Mouse (Mus musculus): ENCODE results near the gene Olfr205.
"Not testable (repeated sequence)": the region's sequence is repeated elsewhere in the genome, so short reads cannot be mapped to it uniquely, and the experiment has no call there.

Gene Olfr205

DNA sequence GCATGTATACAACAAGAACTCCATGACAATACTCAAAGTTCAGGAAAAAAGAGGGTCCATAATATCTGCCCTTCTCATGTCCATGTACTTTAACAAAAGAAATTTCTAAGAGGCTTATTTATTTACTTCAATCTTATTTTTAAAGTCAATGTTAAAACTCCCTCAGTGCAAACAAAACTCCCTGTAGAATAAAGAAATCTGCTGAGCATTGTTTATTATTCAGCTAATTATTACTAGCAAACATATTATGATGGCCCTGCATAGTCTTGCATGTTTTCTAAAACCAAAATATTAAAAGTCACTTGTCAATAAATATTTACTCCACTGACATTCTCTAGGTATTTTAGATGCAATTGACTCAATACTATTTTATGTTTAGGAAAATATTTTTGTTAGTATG, at the start of gene Olfr205:
TSS of gene Olfr205 (minus strand) at position 101 of the 400 bp plus-strand sequence.
- no peak for DNase-seq (ENCODE audit: low read depth, low spot score)

DNA sequence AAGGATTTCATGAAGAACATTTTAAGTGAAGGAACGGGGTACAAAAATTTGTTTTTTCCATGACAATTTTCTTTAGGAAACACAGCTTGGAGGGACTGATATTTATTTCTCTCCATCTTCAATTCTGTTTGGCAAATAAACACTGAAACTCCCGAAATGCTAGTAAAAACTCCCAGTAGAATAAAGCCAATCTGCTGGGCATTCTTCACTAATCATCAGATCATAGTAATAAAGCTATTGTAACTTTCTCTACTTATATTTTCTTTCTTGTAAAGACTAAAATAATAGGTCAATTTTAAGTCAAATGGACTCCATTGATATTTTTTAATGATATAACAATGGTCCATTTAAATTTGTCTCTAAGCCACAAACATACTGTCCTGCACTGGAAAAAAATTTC, 33.0 kb upstream of the Olfr205 start, which contains the start of gene Olfr209:
TSS of gene Olfr209 (minus strand) at position 101 of the 400 bp plus-strand sequence.
- DNase-seq (ENCODE audit: low read depth, low spot score) = no peak

DNA sequence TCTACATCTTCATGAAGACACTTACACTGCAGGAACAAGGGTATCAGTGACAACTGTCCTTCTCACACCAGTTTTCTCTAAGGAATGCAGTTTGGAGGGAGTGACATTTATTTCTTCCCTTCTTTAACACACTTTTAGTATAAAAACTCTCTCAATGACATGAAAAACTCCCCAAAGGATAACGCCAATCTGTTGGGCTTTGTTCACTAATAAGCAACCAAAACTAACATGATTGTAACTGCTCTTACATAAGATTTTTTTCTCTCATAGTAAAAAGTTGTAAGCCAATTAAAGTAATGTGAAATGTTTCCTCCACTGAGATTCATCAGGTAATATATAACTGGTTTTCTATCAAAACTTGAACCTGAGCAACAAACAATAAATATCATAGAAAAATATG, 18.2 kb upstream of the Olfr205 start, which contains the start of gene Olfr206:
TSS of gene Olfr206 (minus strand) at position 101 of the 400 bp plus-strand sequence.
- no peak for DNase-seq (ENCODE audit: low read depth, low spot score)

GRCm38 (mm10) chr16:59323262-59323661, 7.7 kb downstream of the Olfr205 start:
- not testable (repeated sequence) for DNase-seq (ENCODE audit: low read depth, low spot score)

DNA sequence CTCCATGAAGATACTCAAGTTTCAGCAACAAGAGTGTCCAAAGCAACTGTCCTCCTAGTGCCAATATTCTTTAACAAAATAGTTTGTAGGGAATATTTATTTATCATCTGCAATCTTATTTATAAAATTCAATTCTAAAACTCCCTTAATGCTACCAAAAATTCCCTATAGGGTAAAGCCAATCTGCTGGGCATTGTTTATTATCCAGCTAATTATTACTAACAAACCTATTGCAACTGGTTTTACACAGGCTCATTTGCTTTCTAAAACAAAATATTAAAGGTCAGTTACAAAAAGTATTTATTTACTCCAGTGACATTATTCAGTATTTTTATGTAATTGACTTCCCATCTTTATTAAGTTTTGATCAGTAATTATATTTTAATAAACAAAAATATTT, 12.8 kb downstream of the Olfr205 start, which contains the start of gene Olfr204:
TSS of gene Olfr204 (minus strand) at position 101 of the 400 bp plus-strand sequence.
- DNase-seq (ENCODE audit: low read depth, low spot score) = no peak

DNA sequence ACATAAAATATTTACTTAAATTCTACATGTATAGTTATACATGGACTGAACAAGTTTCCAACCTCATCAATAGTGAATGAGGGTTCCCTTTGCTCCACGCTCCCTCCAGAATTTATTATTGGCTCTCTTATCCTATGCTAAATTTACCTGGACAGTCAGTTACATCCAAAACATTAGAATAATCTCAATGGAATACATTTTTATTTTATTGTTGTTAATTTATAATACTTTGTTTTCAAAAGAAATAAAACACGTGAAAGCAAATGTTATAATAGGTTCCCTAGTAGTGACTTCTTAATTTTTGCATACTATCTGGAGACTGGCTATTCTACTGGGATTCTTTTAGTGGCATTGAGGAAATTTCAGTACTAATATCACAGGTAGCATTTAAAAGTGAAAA, 32.4 kb downstream of the Olfr205 start, which contains the start of gene Olfr203:
TSS of gene Olfr203 (plus strand) at position 301 of the 400 bp plus-strand sequence.
- no peak for DNase-seq (ENCODE audit: low read depth, low spot score)

GRCm38 (mm10) chr16:59287576-59287975, 43.4 kb downstream of the Olfr205 start:
- not testable (repeated sequence) for DNase-seq (ENCODE audit: low read depth, low spot score)

GRCm38 (mm10) chr16:59286693-59287092, 44.2 kb downstream of the Olfr205 start, which contains the start of gene Olfr202:
TSS of gene Olfr202 (minus strand) at chr16:59286793.
- DNase-seq (ENCODE audit: low read depth, low spot score) = no peak

- DNase-seq (ENCODE audit: low read depth, low spot score) = no peak
Measured at GRCm38 (mm10) chr16:59283476-59283875, 47.5 kb downstream of the Olfr205 start.

GRCm38 (mm10) chr16:59280542-59280941, 50.4 kb downstream of the Olfr205 start:
- no peak for DNase-seq (ENCODE audit: low read depth, low spot score)

Measured in brain, embryonic 18.5 days (tissue).